Mouse (Mus musculus): ENCODE data around the gene Gm47995.

The Gm47995 gene

DNA sequence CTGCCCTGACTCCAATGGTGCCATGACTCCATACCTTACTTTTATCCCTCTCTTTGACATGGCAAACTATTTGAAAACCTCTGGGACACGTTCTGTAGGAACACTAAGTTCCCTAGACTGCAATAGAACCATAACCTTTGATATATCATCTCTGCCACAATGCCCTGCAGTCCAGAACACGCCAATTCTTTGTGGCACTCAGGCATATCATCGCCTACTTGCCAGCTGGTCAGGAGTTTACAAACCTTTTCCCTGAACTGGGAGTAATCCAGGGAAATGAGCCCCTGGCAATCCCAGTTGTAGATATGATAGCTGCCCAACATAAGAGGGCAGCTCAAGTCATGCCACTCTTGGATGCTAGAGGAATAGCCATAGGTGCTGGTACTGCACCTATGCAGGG, 34.1 kb downstream of the Gm47995 start:
- no peak for DNase-seq (ENCODE audit: low spot score)

DNA sequence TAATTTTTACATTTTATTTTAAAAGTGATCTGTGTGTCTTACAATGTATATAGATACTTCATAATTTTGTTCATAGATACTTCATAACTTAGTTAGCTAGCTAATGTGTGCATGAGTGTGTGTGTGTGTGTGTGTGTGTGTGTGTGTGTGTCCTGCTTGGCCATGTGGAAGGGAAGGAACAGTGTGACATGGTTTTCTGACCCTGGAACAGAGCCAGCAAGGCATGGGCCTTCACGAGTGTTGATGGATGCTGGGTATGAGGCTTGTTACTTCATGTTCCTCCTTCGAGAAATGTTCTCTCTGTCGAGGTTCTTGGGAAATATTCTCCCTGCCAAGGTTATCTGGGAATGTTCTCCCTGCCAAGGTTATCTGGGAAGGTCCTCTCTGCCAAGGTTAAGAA, 35.5 kb downstream of the Gm47995 start:
- no peak for DNase-seq (ENCODE audit: low spot score)

DNA sequence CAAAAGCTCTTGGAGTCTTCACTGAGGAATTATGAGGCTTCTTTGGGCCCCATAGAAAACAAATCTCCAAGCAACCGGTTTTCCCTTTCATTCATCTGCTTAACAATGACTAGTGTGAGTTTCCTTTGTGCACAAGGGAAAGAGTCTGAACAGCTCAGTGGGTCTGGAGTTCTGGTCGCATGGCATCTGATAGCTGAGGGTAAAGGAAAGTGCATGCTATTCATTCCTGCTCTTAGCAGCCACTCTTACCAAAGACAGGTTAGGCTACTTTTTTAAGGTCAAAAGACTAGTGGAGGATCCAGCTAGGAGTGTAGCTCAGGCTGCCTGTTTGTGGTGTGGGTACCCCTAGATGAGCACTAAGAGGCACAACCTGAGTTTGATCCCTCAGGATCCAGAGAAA, 37.3 kb downstream of the Gm47995 start:
- no peak for DNase-seq (ENCODE audit: low spot score)

DNA sequence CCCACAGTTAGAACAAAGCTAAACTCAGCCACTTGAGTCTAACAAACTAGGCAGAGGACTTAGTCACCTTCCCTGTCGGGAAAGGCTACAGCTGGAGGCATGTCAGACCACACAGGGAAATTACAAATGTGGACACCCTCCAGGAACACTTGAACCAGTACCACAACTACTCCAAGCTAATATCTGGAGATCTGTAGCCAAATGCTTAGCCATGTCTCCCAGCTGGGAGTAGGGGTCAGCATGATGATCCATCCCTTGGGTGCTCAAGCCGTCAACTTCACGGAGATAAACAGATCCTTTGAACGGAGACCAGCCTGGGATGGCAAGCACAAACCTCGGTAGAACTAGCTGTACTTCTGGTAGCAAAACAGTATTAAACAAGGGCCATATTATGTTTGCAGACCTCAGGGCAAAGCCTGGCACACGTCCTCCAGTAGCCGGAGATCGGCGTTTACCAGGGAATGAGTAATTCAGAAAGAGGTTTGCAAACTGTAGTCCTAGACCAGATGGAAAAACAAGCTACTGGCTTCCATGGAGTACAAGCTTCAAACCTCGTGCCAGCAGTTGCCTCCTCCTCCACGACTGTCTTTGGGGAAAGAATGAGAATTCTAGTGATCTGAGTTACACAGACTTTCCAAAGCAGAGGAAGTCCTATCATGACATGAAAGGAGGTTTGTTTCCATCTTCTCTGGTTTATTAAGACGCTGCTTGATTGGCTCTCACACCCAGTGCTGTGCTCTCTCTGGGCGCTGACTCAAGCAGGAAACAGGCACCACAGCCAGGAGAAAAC, 38.1 kb downstream of the Gm47995 start:
- peak; percentile 61 for DNase-seq (ENCODE audit: low spot score)

DNA sequence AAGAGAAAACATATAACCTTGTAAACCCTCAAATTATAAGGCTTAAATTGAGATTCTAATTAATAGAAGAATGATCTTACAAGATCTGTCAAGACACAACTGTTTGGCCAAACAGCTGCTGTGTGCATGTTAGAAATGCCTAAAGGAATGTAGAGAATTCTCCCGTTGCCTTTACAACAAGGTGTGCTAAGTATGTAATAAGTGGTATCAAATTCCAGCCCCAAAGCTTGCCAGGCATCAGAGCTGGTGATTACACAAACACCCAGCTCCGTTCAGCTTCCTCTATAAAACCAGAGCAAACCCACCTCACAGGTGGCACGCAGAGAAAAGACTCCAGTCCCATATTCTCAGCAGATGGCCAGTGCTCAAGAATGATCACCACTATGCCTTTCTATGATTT, 39.5 kb downstream of the Gm47995 start:
- DNase-seq (ENCODE audit: low spot score), result peak; percentile 60

DNA sequence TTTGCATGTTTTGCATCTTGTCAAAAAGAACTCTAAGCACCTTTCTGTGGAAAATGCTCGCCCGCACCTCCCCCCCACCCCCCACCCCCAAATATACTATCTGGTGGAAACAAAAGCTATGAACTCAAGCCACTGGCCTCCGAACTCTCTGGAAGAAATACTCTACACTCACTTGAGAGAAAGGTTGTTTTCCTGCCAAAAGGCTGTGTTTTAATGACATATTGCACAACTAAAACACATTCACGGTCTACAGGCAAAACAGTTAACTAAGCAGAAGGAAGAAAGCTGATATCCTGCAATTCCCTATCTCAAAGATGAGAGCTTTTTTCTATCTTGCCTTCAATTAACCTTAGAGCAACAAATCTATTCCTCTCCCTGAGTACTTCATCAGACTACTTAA, 45.1 kb downstream of the Gm47995 start:
- peak; percentile 54 for DNase-seq (ENCODE audit: low spot score)

DNA sequence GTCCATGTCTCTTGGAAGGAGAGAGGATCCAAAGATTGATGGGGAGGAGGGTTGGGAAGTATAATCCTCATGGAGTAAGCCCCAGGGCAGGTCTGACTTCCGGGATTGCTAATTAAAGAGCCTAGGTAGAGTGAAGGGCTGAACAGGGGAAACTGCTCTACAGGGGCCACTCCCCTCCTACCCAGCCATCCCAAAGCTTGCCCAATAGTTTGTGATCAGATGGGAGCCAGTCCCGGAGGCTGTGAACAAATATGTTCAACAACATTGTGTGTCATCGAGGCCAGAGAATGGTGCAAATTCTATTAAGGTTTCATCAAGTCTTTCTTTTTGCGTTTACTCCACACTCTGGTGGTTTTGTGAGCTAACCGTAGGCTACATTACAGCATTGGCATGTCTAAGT, 45.8 kb downstream of the Gm47995 start:
- no peak for DNase-seq (ENCODE audit: low spot score)

DNA sequence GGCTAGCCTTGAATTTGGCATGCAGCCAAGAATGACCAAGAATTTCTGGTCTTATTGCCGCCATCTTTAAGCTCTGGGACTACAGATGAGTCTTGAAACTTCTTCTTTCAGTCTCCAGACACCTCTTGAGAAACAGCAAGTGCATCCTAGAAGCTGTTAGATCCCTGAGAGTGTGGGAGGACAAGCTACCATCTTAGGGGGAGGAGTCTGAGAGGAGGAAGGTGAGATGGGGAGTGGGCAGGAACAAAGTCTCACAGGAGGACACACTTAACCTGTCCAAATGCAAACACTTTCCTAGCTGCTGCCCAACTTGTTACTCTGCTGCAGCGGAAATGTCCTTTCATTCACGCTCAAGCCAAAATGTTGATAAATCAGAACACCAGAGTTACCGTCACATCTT, 46.5 kb downstream of the Gm47995 start:
- DNase-seq (ENCODE audit: low spot score), result peak; percentile 31

DNA sequence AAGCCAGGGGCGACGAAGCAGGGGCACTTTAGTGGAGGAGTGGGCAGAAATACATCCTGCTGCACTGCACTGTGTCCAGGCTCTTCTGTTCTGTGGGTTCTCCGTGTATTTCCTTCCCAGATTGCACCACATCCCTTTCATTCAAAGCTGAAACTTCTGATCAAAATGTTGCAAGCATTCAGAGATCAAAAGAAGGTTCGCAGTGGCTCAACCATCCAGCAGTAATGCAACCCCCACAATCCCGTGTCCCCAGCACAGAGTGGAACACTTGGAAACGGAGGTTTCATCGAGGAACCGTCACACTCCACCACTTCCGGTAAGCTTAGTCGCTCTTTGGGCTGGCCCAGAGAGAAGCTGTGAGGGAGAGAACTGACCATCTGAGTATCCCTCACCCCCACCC, 46.9 kb downstream of the Gm47995 start:
- peak; percentile 39 for DNase-seq (ENCODE audit: low spot score)

DNA sequence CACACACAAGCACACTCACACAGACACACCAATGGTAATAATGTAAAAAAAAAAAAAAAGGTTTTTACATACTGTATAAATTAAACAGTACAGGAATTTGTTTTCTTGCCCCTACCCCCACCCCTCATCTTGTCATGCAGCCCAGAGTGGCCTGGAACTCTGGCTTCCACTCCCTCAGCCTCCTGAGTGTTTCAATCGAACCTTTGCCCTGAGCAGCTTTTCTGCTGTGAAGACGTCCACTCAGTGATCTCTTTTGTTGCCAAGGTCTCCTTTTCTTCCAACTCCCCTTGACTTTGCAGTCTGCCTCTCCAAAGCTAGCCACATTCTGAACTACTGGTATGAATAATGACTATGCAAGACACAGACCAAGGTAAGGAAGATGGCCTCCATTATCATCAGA, 47.6 kb downstream of the Gm47995 start:
- DNase-seq (ENCODE audit: low spot score), result no peak
